20 mouse cellular contexts compared by ENCODE assay signal in the genomic region with DNA sequence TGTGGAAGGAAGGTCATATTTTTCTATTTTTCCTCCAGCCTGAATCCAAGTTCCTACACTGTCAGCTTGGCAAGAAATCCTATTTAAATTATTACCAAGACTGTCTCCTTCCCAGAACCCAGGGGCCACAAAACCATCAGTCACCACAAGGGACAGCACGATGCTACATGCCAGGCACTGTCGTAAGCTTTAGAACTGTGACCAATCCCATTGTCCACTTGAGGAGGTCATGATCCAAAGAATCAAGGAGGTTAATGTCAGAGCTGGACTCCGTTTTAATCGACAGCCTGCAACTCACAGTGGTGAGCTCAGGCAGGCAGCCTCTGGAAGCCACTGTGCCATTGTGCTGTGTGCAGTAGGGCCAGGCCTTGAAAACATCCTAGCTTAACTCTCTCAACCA. TPM values are rescaled to one million over a fixed set of nuclear protein-coding genes. Genes with fewer than 3 reads are reported as not detected.
DNase-seq lines count a peak whose midpoint lies in the region; ATAC-seq lines count a peak whose summit lies in the region.
"Had no signal": no experiment of that assay in that cellular context is flagged by ENCODE, and none has a peak within 500 bp of the region (broad histone marks: within the 10 kb centered on the region; RNA-seq: fewer than 3 reads in every experiment).

No protein-coding gene starts in this region.

- intact Hi-C loops in left cerebral cortex, postnatal 14 days (cut with DNase I) = loop anchor here (10.0 kb wide), 1 partner anchor 516 kb away; no protein-coding TSS in a partner anchor

- no peak overlapping the region for H3K9ac ChIP-seq in hindbrain, embryonic 16.5 days (ENCODE audit: low read depth, low read length)
- H3K9ac ChIP-seq in midbrain, embryonic 11.5 days (ENCODE audit: low read length) = no peak overlapping the region
- H3K9ac ChIP-seq in midbrain, embryonic 13.5 days (replicated peaks) = no peak overlapping the region
- H3K9ac ChIP-seq in intestine, embryonic 15.5 days = no peak overlapping the region
- H3K9ac ChIP-seq: forebrain, embryonic 12.5 days; liver, embryonic 14.5 days; lung, embryonic 14.5 days had no signal

- H3K4me1 ChIP-seq in hindbrain, embryonic 10.5 days (replicated peaks) = peaks cover 80% of the 10 kb centered on the region
- H3K4me1 ChIP-seq in hindbrain, embryonic 16.5 days (ENCODE audit: control insufficient read depth, insufficient read depth, low read depth, low read length) = peaks cover 9% of the 10 kb centered on the region
- peaks cover 22% of the 10 kb centered on the region for H3K4me1 ChIP-seq in midbrain, embryonic 11.5 days (ENCODE audit: control insufficient read depth, insufficient read depth, low read length)
- peaks cover 32% of the 10 kb centered on the region for H3K4me1 ChIP-seq in midbrain, embryonic 13.5 days (replicated peaks)
- H3K4me1 ChIP-seq in intestine, embryonic 15.5 days (replicated peaks) = peaks cover 18% of the 10 kb centered on the region

- H3K36me3 ChIP-seq in hindbrain, embryonic 10.5 days = no peaks in the 10 kb centered on the region
- no peaks in the 10 kb centered on the region for H3K36me3 ChIP-seq in hindbrain, embryonic 16.5 days (ENCODE audit: control insufficient read depth, insufficient read depth, low read length)
- no peaks in the 10 kb centered on the region for H3K36me3 ChIP-seq in midbrain, embryonic 11.5 days (ENCODE audit: control insufficient read depth, insufficient read depth, low read length)
- H3K36me3 ChIP-seq in midbrain, embryonic 13.5 days = no peaks in the 10 kb centered on the region
- no peaks in the 10 kb centered on the region for H3K36me3 ChIP-seq in intestine, embryonic 15.5 days
- H3K36me3 ChIP-seq: forebrain, embryonic 12.5 days had no signal

- H3K27me3 ChIP-seq in hindbrain, embryonic 10.5 days (ENCODE audit: insufficient read depth, poor library complexity, severe bottlenecking) = peaks cover 14% of the 10 kb centered on the region; the same call in 1 of the 2 replicates
- H3K27me3 ChIP-seq in hindbrain, embryonic 16.5 days (replicated peaks; ENCODE audit: control insufficient read depth, insufficient read depth, low read length) = no peaks in the 10 kb centered on the region
- peaks cover 7% of the 10 kb centered on the region for H3K27me3 ChIP-seq in midbrain, embryonic 11.5 days (ENCODE audit: control insufficient read depth, insufficient read depth, low read length)
- H3K27me3 ChIP-seq in midbrain, embryonic 13.5 days = peaks cover 13% of the 10 kb centered on the region
- no peaks in the 10 kb centered on the region for H3K27me3 ChIP-seq in intestine, embryonic 15.5 days (replicated peaks)
- H3K27me3 ChIP-seq: forebrain, embryonic 12.5 days had no signal

- no peaks in the 10 kb centered on the region for H3K9me3 ChIP-seq in hindbrain, embryonic 10.5 days
- H3K9me3 ChIP-seq in hindbrain, embryonic 16.5 days (ENCODE audit: control insufficient read depth, low read length) = no peaks in the 10 kb centered on the region
- no peaks in the 10 kb centered on the region for H3K9me3 ChIP-seq in midbrain, embryonic 11.5 days (ENCODE audit: control insufficient read depth, low read length)
- no peaks in the 10 kb centered on the region for H3K9me3 ChIP-seq in midbrain, embryonic 13.5 days
- H3K9me3 ChIP-seq in intestine, embryonic 15.5 days = no peaks in the 10 kb centered on the region
- H3K9me3 ChIP-seq: forebrain, embryonic 12.5 days had no signal

- H3K4me2 ChIP-seq in hindbrain, embryonic 16.5 days (ENCODE audit: low read length) = no peak overlapping the region
- no peak overlapping the region for H3K4me2 ChIP-seq in midbrain, embryonic 11.5 days
- H3K4me2 ChIP-seq in midbrain, embryonic 13.5 days (replicated peaks) = no peak overlapping the region
- no peak overlapping the region for H3K4me2 ChIP-seq in intestine, embryonic 15.5 days (replicated peaks)
- H3K4me2 ChIP-seq: forebrain, embryonic 12.5 days; lung, embryonic 14.5 days had no signal

- WGBS in hindbrain, embryonic 10.5 days = 19% methylated on average over 4 of the region's 4 CpGs
- WGBS in hindbrain, embryonic 16.5 days = 22% methylated on average over 4 of the region's 4 CpGs
- 26% methylated on average over 4 of the region's 4 CpGs for WGBS in midbrain, embryonic 11.5 days
- WGBS in midbrain, embryonic 13.5 days = 15% methylated on average over 4 of the region's 4 CpGs
- WGBS in intestine, embryonic 15.5 days = 47% methylated on average over 4 of the region's 4 CpGs

- peak overlapping the region; percentile 57 for H3K27ac ChIP-seq in hindbrain, embryonic 10.5 days
- no peak overlapping the region for H3K27ac ChIP-seq in hindbrain, embryonic 16.5 days (ENCODE audit: low read depth, low read length)
- H3K27ac ChIP-seq in midbrain, embryonic 11.5 days (ENCODE audit: low read depth, low read length) = no peak overlapping the region
- no peak overlapping the region for H3K27ac ChIP-seq in midbrain, embryonic 13.5 days
- no peak overlapping the region for H3K27ac ChIP-seq in intestine, embryonic 15.5 days
- H3K27ac ChIP-seq: forebrain, embryonic 12.5 days; liver, embryonic 14.5 days; stomach, postnatal 0 days had no signal

- ATAC-seq in hindbrain, embryonic 16.5 days = no peak
- ATAC-seq in midbrain, embryonic 11.5 days (ENCODE audit: low FRiP score) = peak; percentile 23; the same call in 1 of the 2 replicates
- no peak for ATAC-seq in midbrain, embryonic 13.5 days
- ATAC-seq in intestine, embryonic 15.5 days = peak; percentile 34; the same call in 1 of the 2 replicates

- H3K4me3 ChIP-seq in hindbrain, embryonic 10.5 days = no peak overlapping the region
- no peak overlapping the region for H3K4me3 ChIP-seq in hindbrain, embryonic 16.5 days (ENCODE audit: low read length)
- H3K4me3 ChIP-seq in midbrain, embryonic 11.5 days (ENCODE audit: low read depth, low read length) = no peak overlapping the region
- H3K4me3 ChIP-seq in midbrain, embryonic 13.5 days (replicated peaks) = no peak overlapping the region
- H3K4me3 ChIP-seq in intestine, embryonic 15.5 days (replicated peaks) = no peak overlapping the region
- H3K4me3 ChIP-seq: erythroblast, embryonic 14.5 days; forebrain, embryonic 12.5 days had no signal

- DNase-seq in hindbrain, embryonic 10.5 days (ENCODE audit: low spot score) = peak; percentile 49
- peak; percentile 88 for DNase-seq in midbrain, embryonic 11.5 days (ENCODE audit: low spot score, missing footprints)
- DNase-seq in left cerebral cortex, postnatal 14 days (ENCODE audit: low spot score in 2 of 2) = no peak
- no peak for DNase-seq in cerebellum, postnatal 4 days (ENCODE audit: low spot score in 2 of 2)
- DNase-seq: adrenal gland, postnatal 36 days; cerebellum, adult 11-12 months; cerebellum, postnatal 10 days; kidney, adult 9 months; kidney, postnatal 36 days; layer of hippocampus, postnatal 36 days; lung, embryonic 14.5 days; right cerebral cortex, postnatal 14 days; thymus, adult 2 months had no signal

RNA-seq across cellular contexts. Expression of a gene that starts 39.4 kb away (rescaled TPM):
- 19.4 and 19.9 TPM in 2 replicates for polyA plus RNA-seq in hindbrain, embryonic 10.5 days (2016; fragmentation: Nextera tagmentation; extraction: Ambion mirVana)
- polyA plus RNA-seq in hindbrain, embryonic 16.5 days (2015; fragmentation: Nextera tagmentation; extraction: Ambion mirVana) = 23.9 and 32.1 TPM in 2 replicates
- 21.5 and 22.7 TPM in 2 replicates for polyA plus RNA-seq in midbrain, embryonic 11.5 days (2014; fragmentation: Nextera tagmentation; extraction: Ambion mirVana)
- polyA plus RNA-seq in midbrain, embryonic 13.5 days (2015; fragmentation: Nextera tagmentation; extraction: Ambion mirVana) = 25.2 and 25.9 TPM in 2 replicates
- 45.5 and 48.0 TPM in 2 replicates for polyA plus RNA-seq in intestine, embryonic 15.5 days (2015; fragmentation: Nextera tagmentation; extraction: Ambion mirVana)
- total RNA-seq in left cerebral cortex, postnatal 14 days (2021) = 10 to 100 TPM; 59.5 to 64.6 TPM

Comparison
In these comparisons a context has a peak if more than half of its experiments do, and no peak if none do; other contexts are left out.
1. ATAC-seq: peak in midbrain, embryonic 11.5 days (single experiment) and intestine, embryonic 15.5 days (single experiment); none in hindbrain, embryonic 16.5 days (single experiment) and midbrain, embryonic 13.5 days (single experiment).
2. DNase-seq: peak in hindbrain, embryonic 10.5 days (single experiment) and midbrain, embryonic 11.5 days (single experiment); none in left cerebral cortex, postnatal 14 days (0 of 2) and cerebellum, postnatal 4 days (0 of 2).